Mouse (Mus musculus) ES-Bruce4 (cell line): ENCODE results near the gene Magi2.

Source experiments
- CTCF ChIP-seq: IDR thresholded peaks from one replicate; pipeline ENCODE4 v1.8.1; 2011; ENCODE audit warnings: low read depth, low read length
- EP300 ChIP-seq: IDR thresholded peaks from 2 replicates; pipeline ENCODE4 v1.6.1; 2011; ENCODE audit warnings: low read depth, low read length; ENCODE audit not compliant: insufficient read depth
- POLR2A ChIP-seq: IDR thresholded peaks from one replicate; pipeline ENCODE4 v1.8.1; 2011; ENCODE audit warnings: low read length; ENCODE audit not compliant: insufficient read depth

- no peak for TF ChIP-seq CTCF
- no peak for TF ChIP-seq POLR2A
- no peak for TF ChIP-seq EP300
These were observed 235.7 kb downstream of the Magi2 start for GRCm38 (mm10) chr5:19462541-19462940.
